ENCODE assay signal across 8 mouse cellular contexts in genomic region chr10:77606855-77607254, GRCm38 (mm10). TPM values are rescaled to one million over a fixed set of nuclear protein-coding genes. Genes with fewer than 3 reads are reported as not detected.
A peak's percentile ranks its signal among the peaks of the same experiment; 100 is the strongest.
DNase-seq lines count a peak whose midpoint lies in the region; ATAC-seq and TF ChIP-seq lines count a peak whose summit lies in the region.

No protein-coding gene starts in this region.

- peak overlapping the region; percentile 71 for H3K9ac ChIP-seq in embryonic facial prominence, embryonic 15.5 days

- TF ChIP-seq CTCF in testis, adult 2 months (IDR thresholded peaks at IDR 0.05; ENCODE audit: control insufficient read depth, insufficient read depth, insufficient replicate concordance, low read depth, low read length) = no peak

- peak overlapping the region; percentile 81 for H3K27ac ChIP-seq in testis, adult 2 months (ENCODE audit: control insufficient read depth, insufficient read depth, low read depth, low read length)
- peak overlapping the region; percentile 99 for H3K27ac ChIP-seq in embryonic facial prominence, embryonic 15.5 days (replicated peaks)
- H3K27ac ChIP-seq in limb, embryonic 10.5 days = peak overlapping the region; percentile 99

- peak overlapping the region; percentile 87 for H3K4me2 ChIP-seq in embryonic facial prominence, embryonic 15.5 days (replicated peaks)

- TF ChIP-seq POLR2A in testis, adult 2 months (IDR thresholded peaks at IDR 0.05; ENCODE audit: control insufficient read depth, low read depth, low read length) = no peak

- no peaks in the 10 kb centered on the region for H3K9me3 ChIP-seq in embryonic facial prominence, embryonic 15.5 days (replicated peaks)
- no peaks in the 10 kb centered on the region for H3K9me3 ChIP-seq in limb, embryonic 10.5 days (replicated peaks)

- no peak for ATAC-seq in embryonic facial prominence, embryonic 15.5 days (ENCODE audit: insufficient number of reproducible peaks, low FRiP score, low TSS enrichment, low read depth)

- no peak for DNase-seq in testis, postnatal 10 days (ENCODE audit: low spot score)
- no peak for DNase-seq in limb, embryonic 10.5 days (ENCODE audit: low spot score)
- peak; percentile 61 to 66 for DNase-seq in natural killer cell, adult 2 months (ENCODE audit: low spot score in 2 of 2)
- DNase-seq in cerebellum, postnatal 25 days = no peak
- no peak for DNase-seq in kidney, postnatal 10 days
- DNase-seq in adipocyte (ENCODE audit: low spot score) = no peak

- 43% methylated on average over 7 of the region's 7 CpGs for WGBS in embryonic facial prominence, embryonic 15.5 days
- WGBS in limb, embryonic 10.5 days = 45% methylated on average over 7 of the region's 7 CpGs

- peaks cover 3% of the 10 kb centered on the region for H3K36me3 ChIP-seq in testis, adult 2 months (ENCODE audit: control insufficient read depth, insufficient read depth, low read length)
- H3K36me3 ChIP-seq in embryonic facial prominence, embryonic 15.5 days = peaks cover 30% of the 10 kb centered on the region
- peaks cover 40% of the 10 kb centered on the region for H3K36me3 ChIP-seq in limb, embryonic 10.5 days

- no peaks in the 10 kb centered on the region for H3K27me3 ChIP-seq in testis, adult 2 months (ENCODE audit: control insufficient read depth, insufficient read depth, low read length)
- H3K27me3 ChIP-seq in embryonic facial prominence, embryonic 15.5 days = no peaks in the 10 kb centered on the region
- no peaks in the 10 kb centered on the region for H3K27me3 ChIP-seq in limb, embryonic 10.5 days (ENCODE audit: low read depth, poor library complexity, severe bottlenecking)

- peak overlapping the region; percentile 91 for H3K4me3 ChIP-seq in testis, adult 2 months (ENCODE audit: control insufficient read depth, low read depth, low read length)
- H3K4me3 ChIP-seq in embryonic facial prominence, embryonic 15.5 days (replicated peaks) = peak overlapping the region; percentile 67
- peak overlapping the region; percentile 87 for H3K4me3 ChIP-seq in limb, embryonic 10.5 days

- H3K4me1 ChIP-seq in testis, adult 2 months (ENCODE audit: control insufficient read depth, insufficient read depth, low read length) = peaks cover 24% of the 10 kb centered on the region
- H3K4me1 ChIP-seq in embryonic facial prominence, embryonic 15.5 days = peaks cover 22% of the 10 kb centered on the region
- H3K4me1 ChIP-seq in limb, embryonic 10.5 days = peaks cover 24% of the 10 kb centered on the region

RNA-seq across cellular contexts. Expression of gene Gm49325, which starts 0.9 kb away (rescaled TPM):
- 0.72 TPM in 1 of 2 replicates, not detected in the other for polyA plus RNA-seq in testis, adult 2 months (2012; rRNA removed)
- polyA plus RNA-seq in embryonic facial prominence, embryonic 15.5 days (2015; fragmentation: Nextera tagmentation; extraction: Ambion mirVana) = 3.1 TPM in 1 of 2 replicates, not detected in the other
- 1.6 and 1.7 TPM in 2 replicates for polyA plus RNA-seq in limb, embryonic 10.5 days (2016; fragmentation: Nextera tagmentation; extraction: Ambion mirVana)

RNA-seq across cellular contexts. Expression of gene Sumo3, which starts 1.0 kb away (rescaled TPM):
- polyA plus RNA-seq in testis, adult 2 months (2012; rRNA removed) = 83.1 and 88.6 TPM in 2 replicates
- 323 and 339 TPM in 2 replicates for polyA plus RNA-seq in embryonic facial prominence, embryonic 15.5 days (2015; fragmentation: Nextera tagmentation; extraction: Ambion mirVana)
- polyA plus RNA-seq in limb, embryonic 10.5 days (2016; fragmentation: Nextera tagmentation; extraction: Ambion mirVana) = 400 and 420 TPM in 2 replicates

RNA-seq across cellular contexts. Expression of gene Ube2g2, which starts 15.2 kb away (rescaled TPM):
- polyA plus RNA-seq in testis, adult 2 months (2012; rRNA removed) = 66.1 and 70.3 TPM in 2 replicates
- polyA plus RNA-seq in embryonic facial prominence, embryonic 15.5 days (2015; fragmentation: Nextera tagmentation; extraction: Ambion mirVana) = 92.2 and 102 TPM in 2 replicates
- 98.4 and 104 TPM in 2 replicates for polyA plus RNA-seq in limb, embryonic 10.5 days (2016; fragmentation: Nextera tagmentation; extraction: Ambion mirVana)

RNA-seq across cellular contexts. Expression of gene Pttg1ip, which starts 25.3 kb away (rescaled TPM):
- polyA plus RNA-seq in testis, adult 2 months (2012; rRNA removed) = 127 and 131 TPM in 2 replicates
- polyA plus RNA-seq in embryonic facial prominence, embryonic 15.5 days (2015; fragmentation: Nextera tagmentation; extraction: Ambion mirVana) = 135 and 136 TPM in 2 replicates
- polyA plus RNA-seq in limb, embryonic 10.5 days (2016; fragmentation: Nextera tagmentation; extraction: Ambion mirVana) = 64.0 and 73.7 TPM in 2 replicates

Comparison
In these comparisons a context has a peak if more than half of its experiments do, and no peak if none do; other contexts are left out.
1. DNase-seq: peak in natural killer cell, adult 2 months (2 of 2); none in testis, postnatal 10 days (single experiment), limb, embryonic 10.5 days (single experiment), cerebellum, postnatal 25 days (0 of 2), kidney, postnatal 10 days (single experiment) and adipocyte (single experiment).
2. Peak in every context shown above with its lines, with median percentiles within 50 percentile points of each other: H3K27ac ChIP-seq and H3K4me3 ChIP-seq.